Mouse (Mus musculus) liver, embryonic 15.5 days (tissue): ENCODE measurements around the gene Garem2. TPM values are rescaled to one million over a fixed set of nuclear protein-coding genes. Genes with fewer than 3 reads are reported as not detected.

ENCODE experiments used
- ATAC-seq: fragments of 200-750 bp; cut with Nextera tagmentation; 2 replicates; pipeline ENCODE4 v1.8.0; 2017; ENCODE audit warnings: moderate number of reproducible peaks, mild to moderate bottlenecking, moderate library complexity; ENCODE audit not compliant: insufficient read depth
- H3K27ac ChIP-seq: fragments of 300-500 bp; sonication (generic); replicated peaks from 2 replicates; pipeline ENCODE4 v1.5.1; 2015; ENCODE audit warnings: mild to moderate bottlenecking, inconsistent platforms
- H3K27me3 ChIP-seq: fragments of 300-500 bp; sonication (generic); 2 replicates; pipeline ENCODE4 v1.6.1; 2015; ENCODE audit warnings: mild to moderate bottlenecking, inconsistent platforms
- H3K36me3 ChIP-seq: fragments of 300-500 bp; sonication (generic); replicated peaks from 2 replicates; pipeline ENCODE4 v1.6.1; 2015; ENCODE audit warnings: moderate library complexity, mild to moderate bottlenecking, inconsistent platforms
- H3K4me1 ChIP-seq: fragments of 300-500 bp; sonication (generic); replicated peaks from 2 replicates; pipeline ENCODE4 v1.6.1; 2015; ENCODE audit warnings: inconsistent platforms
- H3K4me2 ChIP-seq: fragments of 300-500 bp; sonication (generic); 2 replicates; pipeline ENCODE4 v1.6.1; 2015; ENCODE audit warnings: moderate library complexity, mild to moderate bottlenecking, inconsistent platforms
- H3K4me3 ChIP-seq: fragments of 300-500 bp; sonication (generic); replicated peaks from 2 replicates; pipeline ENCODE4 v1.5.1; 2015; ENCODE audit warnings: mild to moderate bottlenecking, inconsistent platforms
- H3K9ac ChIP-seq: fragments of 300-500 bp; sonication (generic); 2 replicates; pipeline ENCODE4 v1.6.1; 2015; ENCODE audit warnings: moderate library complexity, mild to moderate bottlenecking, inconsistent platforms
- H3K9me3 ChIP-seq: fragments of 300-500 bp; sonication (generic); replicated peaks from 2 replicates; pipeline ENCODE4 v1.6.1; 2016; ENCODE audit warnings: inconsistent platforms
- WGBS: fragments of 180-500 bp; shearing (Covaris S2); methylation state at CpG from one replicate; pipeline ENCODE4 v1.1.7; 2015; ENCODE audit warnings: mixed read lengths; ENCODE audit not compliant: insufficient replicate concordance; 5-methylcytosine and 5-hydroxymethylcytosine counted together
- polyA plus RNA-seq: library from polyadenylated mRNA; unstranded; fragments of >200 nt; fragmentation: Nextera tagmentation; extraction: Ambion mirVana; gene quantifications from 2 replicates; pipeline ENCODE4 v1.2.1, GENCODE M21; 2015

Garem2 gene
- polyA plus RNA-seq, 1 experiment from 2014 or later: 0.02 TPM

GRCm38 (mm10) chr5:30112533-30113068, 7.6 kb downstream of the Garem2 start:
- Histone ChIP-seq H3K27me3 (peaks cover 95% of the 10 kb centered on the region), H3K9ac (no peak overlapping the region), H3K4me1 (peaks cover 29% of the 10 kb centered on the region), H3K27ac (no peak overlapping the region), H3K9me3 (no peaks in the 10 kb centered on the region), H3K36me3 (no peaks in the 10 kb centered on the region), H3K4me2 (no peak overlapping the region), H3K4me3 (no peak overlapping the region)
- 0 out of 2 replicates have a peak, but pooled peaks have one; percentile 15 for ATAC-seq
- WGBS: 72% methylated on average over 3 of the region's 3 CpGs

- no peaks in the 10 kb centered on the region for H3K9me3 ChIP-seq
- H3K27me3 ChIP-seq: peaks cover 80% of the 10 kb centered on the region
- WGBS: under 1% methylated on average over 103 of the region's 103 CpGs
- H3K4me3 ChIP-seq: peak overlapping the region; percentile 49
- H3K36me3 ChIP-seq: peaks cover 11% of the 10 kb centered on the region
- H3K9ac ChIP-seq: no peak overlapping the region
- H3K4me1 ChIP-seq: peaks cover 29% of the 10 kb centered on the region
- peak; percentile 13; the same call in 1 of the 2 replicates for ATAC-seq
- H3K27ac ChIP-seq: no peak overlapping the region
- H3K4me2 ChIP-seq: peak overlapping the region; percentile 73
Measured at GRCm38 (mm10) chr5:30113881-30114760, 9.2 kb downstream of the Garem2 start.

GRCm38 (mm10) chr5:30114761-30115140, 9.8 kb downstream of the Garem2 start:
- Histone ChIP-seq H3K36me3 (peaks cover 17% of the 10 kb centered on the region), H3K9ac (no peak overlapping the region), H3K4me1 (peaks cover 29% of the 10 kb centered on the region), H3K4me3 (peak overlapping the region; percentile 49), H3K9me3 (no peaks in the 10 kb centered on the region), H3K27me3 (peaks cover 73% of the 10 kb centered on the region), H3K27ac (no peak overlapping the region), H3K4me2 (peak overlapping the region; percentile 73)
- WGBS: under 1% methylated on average over 28 of the region's 28 CpGs
- ATAC-seq: no peak

- H3K4me2 ChIP-seq: no peak overlapping the region
- H3K9ac ChIP-seq: no peak overlapping the region
- no peaks in the 10 kb centered on the region for H3K9me3 ChIP-seq
- H3K27ac ChIP-seq: no peak overlapping the region
- peaks cover 27% of the 10 kb centered on the region for H3K36me3 ChIP-seq
- H3K4me1 ChIP-seq: peaks cover 23% of the 10 kb centered on the region
- H3K4me3 ChIP-seq: no peak overlapping the region
- H3K27me3 ChIP-seq: peaks cover 64% of the 10 kb centered on the region
- no peak for ATAC-seq
- WGBS: 29% methylated on average over 10 of the region's 10 CpGs
Measured at GRCm38 (mm10) chr5:30115718-30116117, 10.8 kb downstream of the Garem2 start.

- peaks cover 13% of the 10 kb centered on the region for H3K4me1 ChIP-seq
- H3K9ac ChIP-seq: no peak overlapping the region
- peaks cover 41% of the 10 kb centered on the region for H3K27me3 ChIP-seq
- H3K9me3 ChIP-seq: no peaks in the 10 kb centered on the region
- no peak overlapping the region for H3K4me3 ChIP-seq
- no peak overlapping the region for H3K4me2 ChIP-seq
- H3K36me3 ChIP-seq: peaks cover 50% of the 10 kb centered on the region
- ATAC-seq: no peak
- whole genome bisulfite sequencing: 64% methylated on average over 1 of the region's 1 CpGs
- no peak overlapping the region for H3K27ac ChIP-seq
Measured at GRCm38 (mm10) chr5:30118018-30118417, 13.1 kb downstream of the Garem2 start.

- no peak overlapping the region for H3K4me3 ChIP-seq
- H3K9ac ChIP-seq: no peak overlapping the region
- H3K4me1 ChIP-seq: peaks cover 9% of the 10 kb centered on the region
- no peak for ATAC-seq
- peaks cover 61% of the 10 kb centered on the region for H3K36me3 ChIP-seq
- no peak overlapping the region for H3K4me2 ChIP-seq
- 89% methylated on average over 6 of the region's 6 CpGs for WGBS
- no peaks in the 10 kb centered on the region for H3K9me3 ChIP-seq
- peaks cover 29% of the 10 kb centered on the region for H3K27me3 ChIP-seq
- H3K27ac ChIP-seq: no peak overlapping the region
Measured at GRCm38 (mm10) chr5:30119163-30119562, 14.2 kb downstream of the Garem2 start.

- Histone ChIP-seq H3K9me3 (no peaks in the 10 kb centered on the region), H3K27ac (no peak overlapping the region), H3K4me3 (no peak overlapping the region), H3K27me3 (peaks cover 20% of the 10 kb centered on the region), H3K4me1 (no peaks in the 10 kb centered on the region), H3K4me2 (no peak overlapping the region), H3K36me3 (peaks cover 71% of the 10 kb centered on the region), H3K9ac (no peak overlapping the region)
- ATAC-seq: no peak
- WGBS: 77% methylated on average over 7 of the region's 7 CpGs
Measured at GRCm38 (mm10) chr5:30120106-30120505, 15.1 kb downstream of the Garem2 start.

- no peaks in the 10 kb centered on the region for H3K27me3 ChIP-seq
- no peaks in the 10 kb centered on the region for H3K9me3 ChIP-seq
- H3K4me1 ChIP-seq: no peaks in the 10 kb centered on the region
- 87% methylated on average over 6 of the region's 6 CpGs for WGBS
- no peak overlapping the region for H3K4me2 ChIP-seq
- H3K27ac ChIP-seq: no peak overlapping the region
- ATAC-seq: no peak
- no peak overlapping the region for H3K4me3 ChIP-seq
- peaks cover 91% of the 10 kb centered on the region for H3K36me3 ChIP-seq
- H3K9ac ChIP-seq: no peak overlapping the region
Measured at GRCm38 (mm10) chr5:30122481-30122880, 17.5 kb downstream of the Garem2 start.

- Histone ChIP-seq H3K4me1 (no peaks in the 10 kb centered on the region), H3K27ac (no peak overlapping the region), H3K36me3 (peaks cover 95% of the 10 kb centered on the region), H3K27me3 (no peaks in the 10 kb centered on the region), H3K4me3 (no peak overlapping the region), H3K9me3 (no peaks in the 10 kb centered on the region), H3K9ac (no peak overlapping the region), H3K4me2 (no peak overlapping the region)
- no peak for ATAC-seq
- WGBS: 47% methylated on average over 5 of the region's 5 CpGs
Measured at GRCm38 (mm10) chr5:30125587-30125986, 20.6 kb downstream of the Garem2 start.

- Histone ChIP-seq H3K9me3 (no peaks in the 10 kb centered on the region), H3K4me2 (no peak overlapping the region), H3K36me3 (peaks cover 90% of the 10 kb centered on the region), H3K9ac (no peak overlapping the region), H3K4me3 (no peak overlapping the region), H3K27me3 (no peaks in the 10 kb centered on the region), H3K27ac (no peak overlapping the region), H3K4me1 (no peaks in the 10 kb centered on the region)
- no peak for ATAC-seq
- 72% methylated on average over 7 of the region's 7 CpGs for WGBS
Measured at GRCm38 (mm10) chr5:30126756-30127155, 21.8 kb downstream of the Garem2 start.

- Histone ChIP-seq H3K36me3 (peaks cover 90% of the 10 kb centered on the region), H3K9ac (no peak overlapping the region)
Measured at GRCm38 (mm10) chr5:30127921-30128597, 23.1 kb downstream of the Garem2 start.

More at GRCm38 (mm10) chr5:30127921-30128597, 23.1 kb downstream of the Garem2 start:
- Histone ChIP-seq H3K27me3 (no peaks in the 10 kb centered on the region), H3K9me3 (no peaks in the 10 kb centered on the region), H3K4me3 (no peak overlapping the region), H3K4me2 (no peak overlapping the region), H3K27ac (no peak overlapping the region), H3K4me1 (no peaks in the 10 kb centered on the region)
- 80% methylated on average over 13 of the region's 13 CpGs for WGBS
- no peak for ATAC-seq
